Mouse (Mus musculus): ENCODE measurements at regions not wholly inside any gene's neighbourhood (a gene's known extent, or its start where the extent isn't known, plus 50 kb on each side); places are given as distances from the start of the nearest gene placed in this dataset.

- TF ChIP-seq POLR2AphosphoS2 (IDR thresholded peaks at IDR 0.05; ENCODE audit: insufficient read length, low read depth) (no peak), POLR2A (IDR thresholded peaks at IDR 0.05; ENCODE audit: insufficient read length, low read depth) (no peak)
These were observed 132.6 kb downstream of the Tsen15 start for GRCm38 (mm10) chr1:152253906-152254305.
